Mouse (Mus musculus): ENCODE measurements around the gene Stat5a. TPM values are rescaled to one million over a fixed set of nuclear protein-coding genes. Genes with fewer than 3 reads are reported as not detected.

Stat5a gene
- polyA plus RNA-seq, 1 experiment, result 136 TPM

- H3K27me3 ChIP-seq (ENCODE audit: control insufficient read depth, insufficient read depth, low read length), result no peaks in the 10 kb centered on the region
- DNase-seq, result no peak
- H3K4me3 ChIP-seq (ENCODE audit: control insufficient read depth, insufficient read depth, low read length), result no peak overlapping the region
- no peak overlapping the region for H3K27ac ChIP-seq (ENCODE audit: control insufficient read depth, insufficient read depth, low read length)
- H3K4me1 ChIP-seq (replicated peaks; ENCODE audit: control insufficient read depth, insufficient read depth, low read length), result peaks cover 62% of the 10 kb centered on the region
- no peak for TF ChIP-seq CTCF (IDR thresholded peaks at IDR 0.05; ENCODE audit: borderline replicate concordance, control insufficient read depth, extremely low read depth, insufficient read depth, low read length, poor library complexity)
- TF ChIP-seq POLR2A (IDR thresholded peaks at IDR 0.05; ENCODE audit: control insufficient read depth, extremely low read depth, insufficient read depth, low read length, poor library complexity), result no peak
- H3K36me3 ChIP-seq (ENCODE audit: control insufficient read depth, insufficient read depth, low read length), result no peaks in the 10 kb centered on the region
- WGBS, result 87% methylated on average over 9 of the region's 9 CpGs
These were observed 41.8 kb upstream of the Stat5a start for GRCm38 (mm10) chr11:100817311-100817710.

- no peak overlapping the region for H3K4me3 ChIP-seq (ENCODE audit: control insufficient read depth, insufficient read depth, low read length)
- peaks cover 68% of the 10 kb centered on the region for H3K4me1 ChIP-seq (replicated peaks; ENCODE audit: control insufficient read depth, insufficient read depth, low read length)
- peak overlapping the region; percentile 70 for H3K27ac ChIP-seq (ENCODE audit: control insufficient read depth, insufficient read depth, low read length)
- DNase-seq, result no peak
- no peaks in the 10 kb centered on the region for H3K27me3 ChIP-seq (ENCODE audit: control insufficient read depth, insufficient read depth, low read length)
- no peaks in the 10 kb centered on the region for H3K36me3 ChIP-seq (ENCODE audit: control insufficient read depth, insufficient read depth, low read length)
- 71% methylated on average over 15 of the region's 15 CpGs for WGBS
- TF ChIP-seq CTCF (IDR thresholded peaks at IDR 0.05; ENCODE audit: borderline replicate concordance, control insufficient read depth, extremely low read depth, insufficient read depth, low read length, poor library complexity) (no peak), POLR2A (IDR thresholded peaks at IDR 0.05; ENCODE audit: control insufficient read depth, extremely low read depth, insufficient read depth, low read length, poor library complexity) (no peak)
These were observed 40.7 kb upstream of the Stat5a start for GRCm38 (mm10) chr11:100818359-100819012.

GRCm38 (mm10) chr11:100819048-100819447 is 40.1 kb upstream of the Stat5a start:
- H3K27ac ChIP-seq (ENCODE audit: control insufficient read depth, insufficient read depth, low read length), result peak overlapping the region; percentile 70
- no peak for DNase-seq
- H3K36me3 ChIP-seq (ENCODE audit: control insufficient read depth, insufficient read depth, low read length), result no peaks in the 10 kb centered on the region
- no peaks in the 10 kb centered on the region for H3K27me3 ChIP-seq (ENCODE audit: control insufficient read depth, insufficient read depth, low read length)
- H3K4me1 ChIP-seq (replicated peaks; ENCODE audit: control insufficient read depth, insufficient read depth, low read length), result peaks cover 68% of the 10 kb centered on the region
- TF ChIP-seq POLR2A (IDR thresholded peaks at IDR 0.05; ENCODE audit: control insufficient read depth, extremely low read depth, insufficient read depth, low read length, poor library complexity) (no peak), CTCF (IDR thresholded peaks at IDR 0.05; ENCODE audit: borderline replicate concordance, control insufficient read depth, extremely low read depth, insufficient read depth, low read length, poor library complexity) (no peak)
- WGBS, result 73% methylated on average over 8 of the region's 8 CpGs
- H3K4me3 ChIP-seq (ENCODE audit: control insufficient read depth, insufficient read depth, low read length), result no peak overlapping the region

GRCm38 (mm10) chr11:100819626-100820025 is 39.5 kb upstream of the Stat5a start:
- Histone ChIP-seq H3K4me1 (replicated peaks; ENCODE audit: control insufficient read depth, insufficient read depth, low read length) (peaks cover 69% of the 10 kb centered on the region), H3K27me3 (ENCODE audit: control insufficient read depth, insufficient read depth, low read length) (no peaks in the 10 kb centered on the region), H3K27ac (ENCODE audit: control insufficient read depth, insufficient read depth, low read length) (peak overlapping the region; percentile 85), H3K4me3 (ENCODE audit: control insufficient read depth, insufficient read depth, low read length) (peak overlapping the region; percentile 26; the same call in 1 of the 2 replicates), H3K36me3 (ENCODE audit: control insufficient read depth, insufficient read depth, low read length) (no peaks in the 10 kb centered on the region)
- 4% methylated on average over 16 of the region's 16 CpGs for WGBS
- DNase-seq, result peak; percentile 73
- TF ChIP-seq POLR2A (IDR thresholded peaks at IDR 0.05; ENCODE audit: control insufficient read depth, extremely low read depth, insufficient read depth, low read length, poor library complexity), result 0 out of 2 replicates have a peak, but pooled peaks have one; percentile 27
- TF ChIP-seq CTCF (IDR thresholded peaks at IDR 0.05; ENCODE audit: borderline replicate concordance, control insufficient read depth, extremely low read depth, insufficient read depth, low read length, poor library complexity), result no peak

GRCm38 (mm10) chr11:100820047-100820446 is 39.1 kb upstream of the Stat5a start:
- H3K4me1 ChIP-seq (replicated peaks; ENCODE audit: control insufficient read depth, insufficient read depth, low read length), result peaks cover 69% of the 10 kb centered on the region
- no peak for DNase-seq
- peak overlapping the region; percentile 85 for H3K27ac ChIP-seq (ENCODE audit: control insufficient read depth, insufficient read depth, low read length)
- TF ChIP-seq CTCF (IDR thresholded peaks at IDR 0.05; ENCODE audit: borderline replicate concordance, control insufficient read depth, extremely low read depth, insufficient read depth, low read length, poor library complexity), result no peak
- TF ChIP-seq POLR2A (IDR thresholded peaks at IDR 0.05; ENCODE audit: control insufficient read depth, extremely low read depth, insufficient read depth, low read length, poor library complexity), result no peak
- H3K4me3 ChIP-seq (ENCODE audit: control insufficient read depth, insufficient read depth, low read length), result peak overlapping the region; percentile 26; the same call in 1 of the 2 replicates
- H3K27me3 ChIP-seq (ENCODE audit: control insufficient read depth, insufficient read depth, low read length), result no peaks in the 10 kb centered on the region
- 77% methylated on average over 8 of the region's 8 CpGs for WGBS
- H3K36me3 ChIP-seq (ENCODE audit: control insufficient read depth, insufficient read depth, low read length), result no peaks in the 10 kb centered on the region

- 23% methylated on average over 13 of the region's 13 CpGs for WGBS
- no peak for TF ChIP-seq CTCF (IDR thresholded peaks at IDR 0.05; ENCODE audit: borderline replicate concordance, control insufficient read depth, extremely low read depth, insufficient read depth, low read length, poor library complexity)
- no peak for TF ChIP-seq POLR2A (IDR thresholded peaks at IDR 0.05; ENCODE audit: control insufficient read depth, extremely low read depth, insufficient read depth, low read length, poor library complexity)
- Histone ChIP-seq H3K4me3 (ENCODE audit: control insufficient read depth, insufficient read depth, low read length) (peak overlapping the region; percentile 44), H3K4me1 (replicated peaks; ENCODE audit: control insufficient read depth, insufficient read depth, low read length) (peaks cover 67% of the 10 kb centered on the region), H3K27me3 (ENCODE audit: control insufficient read depth, insufficient read depth, low read length) (no peaks in the 10 kb centered on the region), H3K27ac (ENCODE audit: control insufficient read depth, insufficient read depth, low read length) (peak overlapping the region; percentile 57), H3K36me3 (ENCODE audit: control insufficient read depth, insufficient read depth, low read length) (no peaks in the 10 kb centered on the region)
- DNase-seq, result no peak
These were observed 37.4 kb upstream of the Stat5a start for GRCm38 (mm10) chr11:100821605-100822220.
